Mouse (Mus musculus) natural killer cell, adult 2 months (primary cell): ENCODE data around the gene Plxnc1.

Experiments used
- DNase-seq, 2 experiments: peaks; one replicate each; pipeline ENCODE4 v3.0.0; 2022; ENCODE audit warnings: low spot score in 2 of 2

Plxnc1 gene

GRCm38 (mm10) chr10:94920526-94920925, 24.1 kb downstream of the Plxnc1 start:
- DNase-seq = no peak

GRCm38 (mm10) chr10:94919960-94920359, 24.7 kb downstream of the Plxnc1 start:
- DNase-seq = no peak

DNA sequence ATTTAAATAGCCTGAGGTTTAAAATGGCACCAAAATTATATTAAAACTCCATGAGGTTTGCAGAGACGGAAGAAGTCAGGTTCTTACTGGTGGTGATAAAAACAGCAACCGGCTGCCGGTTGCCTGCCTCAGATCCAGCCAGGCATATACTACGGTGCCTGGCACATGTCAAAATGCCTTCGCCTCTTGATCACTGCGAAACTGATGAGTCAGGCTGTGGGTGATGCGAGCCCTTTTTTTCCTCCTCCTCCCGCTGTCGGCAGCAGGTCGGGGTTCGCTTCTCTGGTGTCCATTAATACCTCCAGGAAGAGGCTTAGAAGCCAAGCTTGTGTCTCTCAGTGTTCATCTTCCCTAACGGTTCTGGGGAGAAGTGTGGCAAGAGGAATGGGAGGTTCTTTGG, 25.1 kb downstream of the Plxnc1 start:
- DNase-seq = peak in 1 of 2 experiments; percentile 46

- DNase-seq = no peak
Observed at GRCm38 (mm10) chr10:94918618-94919017, 26.0 kb downstream of the Plxnc1 start.

DNA sequence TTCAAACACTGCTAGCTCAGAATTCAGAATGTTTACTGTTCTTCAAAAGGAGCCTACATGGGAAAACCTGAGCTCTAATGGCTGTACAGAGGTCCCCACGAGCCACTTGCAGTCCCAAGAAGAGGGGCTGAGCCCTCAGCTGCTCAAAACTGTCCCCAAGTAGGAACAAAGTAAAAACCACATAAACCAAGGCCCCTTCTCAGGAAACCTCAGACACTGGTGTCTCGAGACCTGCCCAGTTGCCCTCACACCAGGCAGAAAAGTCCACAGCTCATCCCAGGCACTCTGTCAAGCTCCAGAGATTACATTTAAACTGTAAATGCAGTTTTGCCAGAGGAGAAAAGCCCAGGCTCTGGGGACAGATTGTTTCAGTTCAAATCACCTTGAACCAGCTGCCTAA, 26.6 kb downstream of the Plxnc1 start:
- peak in 1 of 2 experiments; percentile 14 for DNase-seq

GRCm38 (mm10) chr10:94917354-94917753, 27.3 kb downstream of the Plxnc1 start:
- peak in 1 of 2 experiments; percentile 17 for DNase-seq

DNA sequence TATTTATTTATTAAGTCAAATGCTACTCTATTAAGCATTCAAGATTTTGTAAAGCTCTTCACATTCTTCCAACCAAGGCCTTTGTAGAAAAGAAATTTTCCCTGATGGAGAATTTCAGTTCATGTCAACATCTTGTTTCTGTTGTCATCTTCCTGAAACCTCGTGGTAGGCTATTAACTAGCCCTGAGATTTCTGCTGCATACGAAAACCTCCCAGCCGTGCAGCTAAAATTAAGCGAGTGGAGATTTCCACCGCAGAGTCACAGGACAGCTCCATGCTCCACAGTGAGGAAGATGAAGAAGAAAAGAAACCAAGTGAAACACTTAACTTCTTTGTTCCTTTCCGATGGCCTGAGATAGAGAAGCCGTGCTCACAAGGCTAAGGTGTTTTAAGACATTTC, 28.0 kb downstream of the Plxnc1 start:
- no peak for DNase-seq

- DNase-seq = no peak
Observed at GRCm38 (mm10) chr10:94915746-94916145, 28.9 kb downstream of the Plxnc1 start.

- DNase-seq = no peak
Observed at GRCm38 (mm10) chr10:94914081-94914480, 30.6 kb downstream of the Plxnc1 start.

GRCm38 (mm10) chr10:94913336-94913739, 31.3 kb downstream of the Plxnc1 start:
- DNase-seq = no peak

- DNase-seq = no peak
Observed at GRCm38 (mm10) chr10:94912551-94912950, 32.1 kb downstream of the Plxnc1 start.

DNA sequence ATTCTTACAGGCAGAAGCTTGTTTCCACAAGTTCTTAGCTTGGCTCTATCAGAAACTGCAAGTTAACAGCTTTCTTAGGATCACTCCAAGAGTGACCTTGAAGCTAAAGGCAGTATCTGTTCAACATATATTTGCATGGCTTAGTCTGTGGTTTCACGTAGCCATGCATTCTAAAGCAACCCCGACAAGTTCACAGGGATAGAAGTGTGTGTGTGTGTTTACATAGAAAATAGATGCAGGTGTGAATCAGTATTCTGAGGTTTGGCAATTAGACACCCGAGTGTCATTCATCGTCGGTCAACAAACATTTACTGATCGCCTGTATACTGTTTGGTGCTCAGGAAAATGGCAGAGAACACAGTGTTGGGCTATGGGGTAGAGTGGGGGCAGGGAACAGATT, 33.5 kb downstream of the Plxnc1 start:
- DNase-seq = no peak

DNA sequence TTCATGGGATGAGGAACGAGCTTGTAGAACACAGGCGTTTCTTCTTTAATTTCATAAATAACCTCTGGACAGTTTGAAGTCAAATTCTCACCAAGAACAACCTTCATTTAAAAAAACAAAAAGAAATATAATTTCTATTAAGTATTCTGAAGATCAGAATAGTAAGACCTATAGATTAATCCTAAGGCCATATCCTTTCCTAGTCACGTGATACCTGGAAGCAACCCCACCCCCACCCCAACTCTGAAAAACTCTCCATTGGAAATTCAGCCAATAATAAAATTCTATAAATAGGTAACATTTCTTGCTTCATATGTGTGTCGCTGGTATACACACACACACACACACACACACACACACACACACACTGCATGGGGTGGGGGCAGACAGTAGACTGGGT, 34.1 kb downstream of the Plxnc1 start:
- DNase-seq = no peak

GRCm38 (mm10) chr10:94909789-94910188, 34.8 kb downstream of the Plxnc1 start:
- DNase-seq = no peak

DNA sequence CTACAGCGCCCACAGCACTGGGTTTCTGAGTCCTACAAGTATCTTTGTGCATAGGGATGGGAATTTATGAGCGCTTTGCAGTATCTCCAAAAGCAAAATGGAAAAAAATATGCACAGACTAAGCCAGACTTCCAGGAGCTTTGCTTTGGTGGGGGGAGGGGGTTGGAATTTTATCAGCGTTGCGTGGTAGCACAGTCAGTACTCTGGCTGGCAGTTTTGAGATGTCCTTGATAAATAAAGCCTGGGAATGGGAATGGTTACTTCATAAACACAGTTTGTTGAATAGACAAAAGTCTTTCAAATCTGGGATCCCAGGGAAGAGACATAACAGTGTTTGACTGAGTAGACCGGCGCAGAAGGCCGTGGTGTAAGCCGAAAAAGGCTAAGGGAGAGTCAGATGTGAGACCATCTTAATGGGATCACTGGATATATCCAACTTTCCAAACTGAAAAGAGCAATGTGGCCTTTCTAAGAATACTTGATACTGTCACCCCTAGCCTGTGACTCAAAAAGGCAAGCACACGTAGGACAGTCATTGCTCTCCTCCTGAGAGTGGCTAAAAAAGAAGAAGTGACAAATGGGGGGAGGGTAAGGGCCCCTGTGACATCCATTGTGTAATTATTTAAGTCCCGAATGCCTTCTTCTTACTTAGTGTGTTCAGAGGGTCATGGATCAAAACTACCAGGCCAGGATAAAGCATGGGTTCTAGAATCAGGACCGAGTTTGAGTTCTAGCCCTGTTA, 35.5 kb downstream of the Plxnc1 start:
- no peak for DNase-seq

GRCm38 (mm10) chr10:94905689-94906473, 38.8 kb downstream of the Plxnc1 start:
- DNase-seq = no peak

DNA sequence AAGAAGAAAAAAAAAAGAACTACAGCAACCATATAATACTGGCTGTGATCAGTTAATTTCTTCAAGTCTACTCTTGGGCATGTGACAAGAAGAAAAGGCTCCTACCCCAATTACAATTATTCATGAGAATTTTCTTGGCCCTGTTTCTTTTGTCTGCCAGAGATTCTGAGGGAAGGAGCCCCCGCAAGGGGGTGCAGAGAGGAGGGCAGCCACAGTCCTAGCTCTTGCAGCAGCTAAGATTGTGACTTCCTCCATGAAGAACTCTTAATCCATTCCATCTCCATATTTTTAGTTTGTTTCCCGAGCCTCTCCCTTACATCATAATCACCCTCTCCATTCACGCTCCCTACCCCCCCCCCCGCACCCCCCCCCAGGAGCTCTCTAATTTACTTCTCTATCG, 39.4 kb downstream of the Plxnc1 start:
- DNase-seq = no peak

DNA sequence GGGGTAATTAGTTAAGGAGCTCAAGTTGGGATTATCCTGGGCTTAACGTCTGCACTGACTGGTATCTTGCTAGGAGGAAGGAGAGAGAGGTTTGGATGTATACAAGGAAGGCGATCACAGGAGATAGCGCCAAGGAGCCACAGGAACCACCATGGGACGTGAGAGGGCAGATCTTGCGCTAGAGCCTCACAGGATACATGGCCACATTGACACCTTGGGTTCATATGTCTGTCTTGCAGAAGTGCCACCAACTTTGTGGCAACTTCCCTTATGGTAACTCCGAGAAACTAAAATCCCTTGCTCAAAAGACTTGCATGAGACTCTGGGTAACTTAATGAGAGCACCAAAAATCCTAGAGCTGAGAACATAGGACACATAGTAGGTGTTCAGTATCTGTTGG, 47.7 kb downstream of the Plxnc1 start:
- DNase-seq = no peak

DNA sequence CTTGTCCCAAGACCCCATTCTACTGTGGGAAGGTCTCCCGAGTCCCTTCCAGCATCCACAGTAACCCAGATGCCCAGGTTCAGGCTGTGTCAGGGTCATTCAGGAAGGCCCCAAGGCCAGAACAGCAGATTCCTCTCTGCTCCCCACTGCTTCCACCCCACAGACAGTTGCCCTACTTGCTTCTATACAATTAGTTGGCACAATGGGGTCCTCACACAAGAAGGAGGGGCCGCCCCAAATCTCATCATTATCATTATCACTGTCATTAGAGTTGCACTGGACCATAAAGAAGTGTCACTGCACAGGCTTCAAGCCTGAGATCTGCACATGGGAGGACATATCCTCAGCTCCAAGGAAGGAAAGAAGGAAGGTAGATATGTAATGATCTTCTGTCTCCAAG, 48.3 kb downstream of the Plxnc1 start:
- DNase-seq = no peak

DNA sequence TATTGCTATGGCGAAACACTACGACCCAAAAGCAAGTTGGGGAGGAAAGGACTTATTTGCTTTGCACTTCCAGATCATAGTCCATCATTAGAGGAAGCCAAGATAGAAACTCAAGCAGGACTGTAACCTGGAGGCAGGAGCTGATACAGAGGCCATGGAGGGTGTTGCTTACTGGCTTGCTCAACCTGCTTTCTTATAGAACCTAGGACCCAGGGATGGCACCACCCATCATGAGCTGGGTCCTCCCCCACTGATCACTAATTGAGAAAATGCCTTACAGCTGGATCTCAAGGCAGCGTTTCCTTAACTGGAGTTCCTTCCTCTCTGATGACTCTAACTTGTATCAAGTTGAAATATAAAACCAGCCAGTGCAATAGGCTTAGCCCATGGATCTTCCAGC, 48.8 kb downstream of the Plxnc1 start:
- DNase-seq = no peak

GRCm38 (mm10) chr10:94889735-94890134, 54.9 kb downstream of the Plxnc1 start:
- no peak for DNase-seq

DNA sequence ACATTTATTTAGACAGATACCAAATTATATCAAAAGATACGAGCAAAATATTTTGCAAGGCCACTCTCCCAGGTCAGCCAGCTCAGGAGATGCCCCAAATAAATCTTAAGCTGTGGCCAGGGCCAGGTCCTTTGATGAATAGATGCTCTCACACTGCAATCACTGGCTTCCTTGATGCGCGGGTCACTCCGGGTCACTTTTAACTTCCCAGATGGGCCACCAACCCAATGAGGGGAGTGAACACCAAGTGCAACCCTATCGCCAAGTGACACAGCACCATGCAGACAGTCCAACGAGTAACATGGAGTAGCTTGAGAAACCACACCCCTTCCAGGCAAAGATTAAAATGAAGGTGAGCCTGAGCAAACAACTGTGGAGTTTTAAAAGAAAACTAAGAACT, 61.4 kb downstream of the Plxnc1 start:
- DNase-seq = no peak

DNA sequence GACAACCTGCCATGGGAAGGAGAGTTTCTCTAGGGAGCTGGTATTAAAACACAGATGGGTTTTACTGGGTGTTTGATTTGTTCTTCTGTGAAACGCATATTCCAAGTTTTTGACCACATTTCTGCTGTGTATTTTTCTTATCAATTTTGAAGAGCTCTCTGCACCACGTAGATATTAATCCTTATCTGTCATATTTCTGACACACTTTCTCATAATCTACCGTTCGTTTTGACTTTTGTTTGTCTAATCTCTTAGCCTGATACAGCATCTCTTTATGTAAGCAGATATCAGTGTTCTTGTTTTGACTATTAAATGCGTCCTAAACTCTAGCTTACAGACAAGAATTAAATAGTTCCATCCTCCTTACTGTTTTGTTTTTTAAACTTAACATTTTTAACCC, 73.1 kb downstream of the Plxnc1 start:
- DNase-seq = no peak
